Mouse (Mus musculus) testis, postnatal 10 days (tissue): ENCODE measurements around the gene Chd2.
"Not testable (repeated sequence)": the region's sequence is repeated elsewhere in the genome, so short reads cannot be mapped to it uniquely, and the experiment has no call there.

Experiments used
- DNase-seq: peaks from one replicate; pipeline ENCODE4 v3.0.0; 2021; ENCODE audit warnings: low spot score

The Chd2 gene

DNA sequence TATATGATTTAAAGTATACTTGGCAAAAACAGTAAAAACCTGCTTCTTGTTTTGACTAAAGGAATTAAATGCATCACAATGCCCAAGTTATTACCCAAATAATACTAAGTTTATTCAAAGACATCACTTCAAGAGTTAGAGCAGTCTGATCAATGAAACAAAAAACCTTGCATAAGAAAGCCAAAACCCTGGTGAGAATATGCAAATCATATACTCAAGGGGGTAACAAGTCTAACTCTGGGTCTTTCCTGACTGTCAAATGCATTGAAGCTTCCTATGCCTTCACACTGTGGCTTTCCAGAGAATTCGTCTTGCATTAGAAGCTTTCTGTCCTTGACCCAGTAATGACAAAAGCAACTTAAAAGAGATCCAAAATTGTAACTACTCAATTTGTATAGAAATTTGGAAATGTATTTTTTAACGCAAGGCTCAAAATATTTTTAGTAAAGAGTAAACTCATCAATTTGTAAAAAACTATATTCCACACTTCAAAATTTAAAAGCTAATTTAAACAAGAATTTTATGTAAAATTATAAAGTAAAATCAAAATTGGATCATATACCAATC lies 2.4 kb downstream of the Chd2 start:
- DNase-seq: no peak

DNA sequence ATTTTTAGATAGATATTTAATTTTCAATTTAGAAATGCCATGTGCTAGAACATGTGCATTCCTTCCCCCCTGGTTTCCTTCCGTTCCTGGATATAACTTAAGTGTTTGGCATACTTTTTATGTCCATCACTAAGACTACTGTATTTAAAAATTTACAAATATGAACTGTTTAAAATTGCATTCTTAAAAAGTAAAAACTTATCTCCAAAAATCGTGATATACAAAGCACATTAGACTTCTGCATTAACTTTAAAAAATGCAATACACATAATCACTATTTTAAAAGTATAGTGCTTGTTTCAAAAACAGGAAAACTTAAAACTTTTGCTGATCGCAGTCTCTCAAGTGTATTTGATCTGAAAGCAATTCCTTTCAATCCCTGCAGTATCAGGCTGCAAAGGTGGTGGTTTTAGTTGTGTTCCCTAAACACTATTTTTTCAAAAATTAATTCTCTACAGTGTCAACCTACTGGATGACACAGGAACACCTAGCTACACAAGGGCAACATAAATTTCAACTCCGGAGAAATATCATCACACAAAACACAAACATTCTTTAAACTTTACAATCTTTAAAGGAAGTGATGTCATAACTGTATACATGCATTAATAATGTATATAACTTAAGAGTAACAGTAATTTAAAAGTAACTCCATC lies 3.1 kb downstream of the Chd2 start:
- DNase-seq: no peak

DNA sequence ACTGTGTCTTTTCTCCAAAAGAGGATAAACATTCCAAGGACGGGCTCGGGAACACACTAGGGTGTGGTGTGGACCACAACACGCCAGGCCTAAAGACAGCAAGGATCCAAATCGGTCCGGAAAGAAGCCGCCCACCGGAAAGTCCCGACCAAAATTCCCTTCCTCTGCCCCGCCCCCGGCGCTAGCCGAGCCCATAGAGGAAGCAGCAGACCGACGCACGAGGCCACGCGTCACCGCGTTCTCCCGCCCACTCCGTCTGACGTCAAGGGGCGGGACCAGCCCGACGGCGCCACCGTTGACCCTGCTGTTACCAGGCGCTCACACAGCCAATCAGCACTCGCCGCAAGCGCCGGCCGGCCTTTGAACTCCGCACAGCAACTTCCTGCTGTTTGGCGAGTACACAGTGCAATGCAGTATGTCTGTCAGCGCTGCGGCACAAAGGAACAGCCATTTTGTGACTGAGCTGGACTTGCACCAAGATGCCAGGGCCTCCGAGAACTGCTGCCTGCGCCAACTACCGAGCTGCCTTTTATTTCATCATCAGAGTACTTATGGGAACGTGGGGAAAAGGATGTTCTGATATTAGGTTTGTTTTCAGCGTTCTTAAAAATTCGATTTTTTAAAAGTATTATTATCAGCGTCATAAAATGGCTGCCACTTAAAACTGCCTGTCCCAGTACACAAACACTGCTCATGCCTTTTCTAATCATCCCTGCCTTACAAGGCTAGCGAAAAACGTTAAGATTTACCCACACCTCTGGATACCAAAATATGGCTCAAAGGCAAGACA lies 3.8 kb downstream of the Chd2 start:
- peak; percentile 100 for DNase-seq

DNA sequence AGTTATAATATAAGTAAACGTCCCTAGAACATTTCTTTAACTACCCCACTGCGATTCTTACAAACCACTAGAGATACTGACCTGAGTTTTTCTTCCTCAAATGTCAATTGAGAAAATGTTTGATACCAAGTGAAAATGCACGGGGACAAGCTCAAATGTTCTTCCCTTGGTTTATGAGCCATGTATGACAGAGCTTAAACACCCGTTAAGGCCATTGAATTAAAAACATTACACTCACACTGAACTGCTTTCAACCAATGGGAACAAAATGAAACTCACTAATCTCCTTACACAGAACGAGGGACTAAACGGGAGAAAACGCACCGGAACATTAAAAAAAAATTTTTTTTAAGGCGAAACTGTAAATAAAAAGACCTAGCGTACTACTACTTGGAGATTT lies 4.4 kb downstream of the Chd2 start:
- no peak for DNase-seq

GRCm38 (mm10) chr7:73536579-73536978 lies 5.1 kb downstream of the Chd2 start:
- no peak for DNase-seq

- no peak for DNase-seq
Measured at GRCm38 (mm10) chr7:73535861-73536200, 5.8 kb downstream of the Chd2 start.

GRCm38 (mm10) chr7:73534937-73535860 lies 6.4 kb downstream of the Chd2 start:
- DNase-seq: no peak

DNA sequence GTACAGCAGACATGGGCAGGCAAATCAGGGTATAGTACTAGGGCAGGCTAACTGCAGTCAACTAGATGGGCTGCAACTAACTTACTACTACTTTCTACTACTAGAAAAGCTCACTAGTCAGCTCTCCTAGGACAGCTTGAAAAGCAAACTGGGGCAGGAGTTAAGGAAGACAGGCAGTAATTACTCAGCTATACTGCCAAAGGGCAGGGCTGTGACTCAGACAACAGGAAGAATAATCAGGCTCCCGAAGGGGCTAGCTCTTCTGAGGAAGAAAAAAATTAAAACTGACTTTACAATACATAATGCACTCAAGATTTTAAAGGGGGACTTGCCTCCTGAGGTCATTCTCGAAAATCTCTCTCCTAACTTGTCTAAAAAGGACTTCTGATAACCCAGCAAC lies 8.2 kb downstream of the Chd2 start:
- DNase-seq: no peak

DNA sequence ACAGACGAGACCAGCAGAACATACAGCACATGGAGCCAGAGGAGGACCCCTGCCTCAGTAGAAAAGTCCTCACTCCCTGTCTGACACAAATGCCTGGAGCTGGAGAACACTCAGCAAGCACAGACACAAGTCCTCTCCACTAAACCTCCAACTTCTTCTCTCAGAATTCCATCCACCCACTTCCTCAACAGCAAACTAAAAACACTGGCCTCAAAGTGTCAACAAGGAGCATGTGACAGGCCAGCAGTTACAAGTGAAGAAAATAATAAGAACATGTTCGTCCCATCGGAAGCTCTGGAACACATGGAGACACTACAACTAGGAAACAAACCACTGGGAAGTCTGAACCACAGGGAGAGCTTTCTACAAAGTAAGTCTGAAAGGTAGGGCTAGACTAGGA lies 8.7 kb downstream of the Chd2 start:
- no peak for DNase-seq

DNA sequence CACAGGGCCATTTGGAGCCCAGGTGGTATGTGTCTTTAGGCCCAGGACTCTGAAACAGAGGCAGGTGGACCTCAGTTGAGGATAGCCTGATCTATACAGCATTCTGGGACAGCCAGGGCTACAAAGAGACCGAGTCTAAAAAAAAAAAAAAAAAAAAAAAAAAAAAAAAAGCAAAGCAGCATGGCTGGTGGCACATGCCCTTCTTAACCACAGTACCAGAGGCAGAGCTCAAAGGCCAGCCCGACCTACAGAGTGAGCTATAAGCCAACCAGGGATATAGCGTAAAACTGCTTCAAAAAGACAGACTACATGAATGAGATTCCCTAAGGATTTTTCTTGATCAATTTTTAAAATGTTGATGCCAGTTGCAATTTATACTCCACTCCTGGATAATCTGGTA lies 9.5 kb downstream of the Chd2 start:
- DNase-seq: no peak

DNA sequence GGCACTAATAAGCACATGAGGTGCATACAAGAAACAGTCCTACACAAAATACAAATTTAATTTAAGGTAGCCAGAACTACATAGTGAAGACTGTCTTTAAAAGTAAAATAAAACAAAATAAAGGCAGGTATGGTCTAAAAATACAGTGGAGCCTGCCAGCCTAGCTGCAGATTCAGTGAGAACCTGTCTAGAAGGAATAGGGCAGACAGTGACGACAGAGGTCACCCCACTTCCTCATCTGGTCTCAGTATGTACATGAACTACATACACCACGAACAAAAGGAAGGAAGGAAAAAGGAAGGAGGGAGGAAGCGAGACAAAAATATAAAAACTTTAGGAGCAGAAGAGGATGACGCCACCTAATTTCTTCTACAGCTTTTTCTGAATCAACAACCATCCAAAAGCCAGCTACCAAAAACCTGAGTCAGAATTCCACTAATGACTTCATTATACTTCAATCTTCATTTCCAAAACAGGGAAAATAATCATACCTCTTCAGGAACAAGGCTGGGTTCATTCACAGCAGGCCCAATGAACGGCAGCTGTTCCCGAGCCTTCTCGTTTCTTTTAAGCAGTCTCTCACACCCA lies 10.0 kb downstream of the Chd2 start:
- no peak for DNase-seq

GRCm38 (mm10) chr7:73530846-73531245 lies 10.8 kb downstream of the Chd2 start:
- DNase-seq: no peak

DNA sequence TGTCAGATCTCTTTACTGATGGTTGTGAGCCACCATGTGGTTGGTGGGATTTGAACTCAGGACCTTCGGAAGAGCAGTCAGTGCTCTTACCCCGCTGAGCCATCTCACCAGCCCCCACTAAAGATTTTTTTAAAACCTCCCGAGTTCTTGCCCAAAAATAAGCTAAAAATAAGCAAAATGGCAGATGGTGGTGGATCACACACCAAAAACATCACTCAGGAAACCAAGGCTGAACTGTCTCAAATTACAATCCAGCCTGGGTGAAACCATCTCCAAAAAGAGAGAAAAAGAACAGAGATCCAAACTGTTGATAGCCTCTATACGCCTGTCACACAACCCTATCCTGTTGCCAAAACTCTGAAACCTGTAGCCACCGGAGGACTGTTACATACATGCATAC lies 11.5 kb downstream of the Chd2 start:
- DNase-seq: no peak

- DNase-seq: no peak
Measured at GRCm38 (mm10) chr7:73529261-73529660, 12.4 kb downstream of the Chd2 start.

DNA sequence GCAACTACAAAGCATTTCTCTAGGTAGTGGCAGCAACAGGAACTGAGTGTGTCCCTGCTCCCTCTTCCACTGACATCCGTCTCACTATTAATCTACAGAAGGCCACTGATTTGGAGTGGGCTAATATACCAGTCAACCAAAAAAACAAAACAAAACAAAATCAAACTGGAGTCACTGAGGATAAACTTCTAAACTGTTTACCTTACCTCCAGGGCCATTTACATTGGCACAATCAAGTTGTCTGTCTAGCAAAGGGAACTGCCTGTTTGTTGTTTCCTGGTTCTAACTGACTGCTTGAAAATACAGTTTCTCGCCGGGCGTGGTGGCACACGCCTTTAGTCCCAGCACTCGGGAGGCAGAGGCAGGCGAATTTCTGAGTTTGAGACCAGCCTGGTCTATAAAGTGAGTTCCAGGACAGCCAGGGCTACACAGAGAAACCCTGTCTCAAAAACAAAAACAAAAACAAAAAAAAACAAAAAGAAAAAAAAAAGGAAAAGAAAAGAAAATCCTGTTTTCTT lies 13.2 kb downstream of the Chd2 start:
- DNase-seq: not testable (repeated sequence)

DNA sequence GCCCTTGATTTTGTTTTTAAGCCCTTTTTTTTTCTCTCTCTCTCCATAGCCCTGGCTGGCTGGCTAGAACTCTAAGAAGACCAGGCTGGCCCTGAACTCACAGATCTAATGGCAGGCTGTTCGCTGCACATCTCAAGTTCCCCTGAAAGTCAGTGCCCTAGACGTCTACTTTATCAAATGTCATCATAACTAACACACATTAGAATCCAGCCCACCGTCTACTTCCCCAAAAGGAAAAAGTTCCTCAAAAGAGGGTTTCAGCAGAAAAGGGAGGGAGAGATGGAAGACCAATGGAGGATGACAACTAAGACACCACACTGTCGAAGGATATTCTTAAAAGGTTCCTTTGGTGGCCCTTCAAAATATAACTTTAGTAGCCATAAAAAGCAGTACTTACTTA lies 14.4 kb downstream of the Chd2 start:
- DNase-seq: no peak

GRCm38 (mm10) chr7:73524454-73524952 lies 17.1 kb downstream of the Chd2 start:
- DNase-seq: no peak

- no peak for DNase-seq
Measured at GRCm38 (mm10) chr7:73523608-73524259, 17.9 kb downstream of the Chd2 start.

DNA sequence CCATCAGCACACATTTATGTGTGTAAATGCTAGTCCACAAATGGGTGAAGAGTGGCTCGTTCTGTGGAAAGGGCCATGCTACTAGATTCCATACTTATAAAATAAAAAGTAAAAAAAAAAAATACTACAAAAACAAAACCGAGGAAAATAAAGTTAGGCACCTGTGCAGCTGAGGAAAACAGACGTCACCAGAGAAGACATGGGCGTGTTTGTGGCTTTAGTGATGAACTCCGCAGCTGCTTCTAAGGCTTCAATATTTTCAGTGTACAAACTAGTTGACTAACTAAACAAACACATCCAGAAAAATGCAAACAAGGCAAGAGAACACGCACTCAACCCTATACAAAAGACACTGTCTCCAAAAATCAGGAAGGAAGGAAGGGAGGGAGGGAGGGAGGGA lies 18.4 kb downstream of the Chd2 start:
- DNase-seq: no peak

GRCm38 (mm10) chr7:73521277-73522193 lies 20.1 kb downstream of the Chd2 start:
- DNase-seq: no peak
